Comparison of ENCODE assay signal across 9 mouse cellular contexts in genomic region chr3:92150631-92151277, GRCm38 (mm10). TPM values are rescaled to one million over a fixed set of nuclear protein-coding genes. Genes with fewer than 3 reads are reported as not detected.
DNase-seq lines count a peak whose midpoint lies in the region; ATAC-seq and TF ChIP-seq lines count a peak whose summit lies in the region.
"Had no signal": no experiment of that assay in that cellular context is flagged by ENCODE, and none has a peak within 500 bp of the region (broad histone marks: within the 10 kb centered on the region; RNA-seq: fewer than 3 reads in every experiment).

No protein-coding gene starts in this region.

- no peak overlapping the region for H3K27ac ChIP-seq in kidney, embryonic 15.5 days
- H3K27ac ChIP-seq in limb, embryonic 14.5 days (replicated peaks; ENCODE audit: low read depth, low read length) = no peak overlapping the region

- no peaks in the 10 kb centered on the region for H3K36me3 ChIP-seq in kidney, embryonic 15.5 days
- no peaks in the 10 kb centered on the region for H3K36me3 ChIP-seq in limb, embryonic 14.5 days (ENCODE audit: control insufficient read depth, insufficient read depth, low read length)

- TF ChIP-seq POLR2A in limb, embryonic 14.5 days (IDR thresholded peaks at IDR 0.05; ENCODE audit: borderline replicate concordance, extremely low read depth, insufficient read depth, insufficient read length) = no peak

- no peak overlapping the region for H3K4me2 ChIP-seq in kidney, embryonic 15.5 days
- no peak overlapping the region for H3K4me2 ChIP-seq in limb, embryonic 14.5 days (replicated peaks; ENCODE audit: low read depth, low read length, severe bottlenecking)

- H3K9me3 ChIP-seq in kidney, embryonic 15.5 days (replicated peaks) = no peaks in the 10 kb centered on the region
- H3K9me3 ChIP-seq in limb, embryonic 14.5 days (ENCODE audit: control insufficient read depth, low read length) = no peaks in the 10 kb centered on the region

- H3K27me3 ChIP-seq in kidney, embryonic 15.5 days = no peaks in the 10 kb centered on the region
- no peaks in the 10 kb centered on the region for H3K27me3 ChIP-seq in limb, embryonic 14.5 days (ENCODE audit: control insufficient read depth, insufficient read depth, low read length)

- 22% methylated on average over 8 of the region's 8 CpGs for WGBS in kidney, embryonic 15.5 days
- WGBS in limb, embryonic 14.5 days = 21% methylated on average over 8 of the region's 8 CpGs

- 0 out of 2 replicates have a peak, but pooled peaks cover 3% of the 10 kb centered on the region for H3K4me1 ChIP-seq in kidney, embryonic 15.5 days
- no peaks in the 10 kb centered on the region for H3K4me1 ChIP-seq in limb, embryonic 14.5 days (ENCODE audit: control insufficient read depth, insufficient read depth, low read length)

- no peak overlapping the region for H3K4me3 ChIP-seq in kidney, embryonic 15.5 days (replicated peaks)
- H3K4me3 ChIP-seq in limb, embryonic 14.5 days (replicated peaks; ENCODE audit: low read length) = no peak overlapping the region
- H3K4me3 ChIP-seq: erythroblast, embryonic 14.5 days had no signal

- H3K9ac ChIP-seq in kidney, embryonic 15.5 days = no peak overlapping the region
- no peak overlapping the region for H3K9ac ChIP-seq in limb, embryonic 14.5 days (ENCODE audit: low read depth, low read length, severe bottlenecking)

- peak; percentile 87 for ATAC-seq in kidney, embryonic 15.5 days (replicated peaks; ENCODE audit: low FRiP score)
- ATAC-seq in limb, embryonic 14.5 days (ENCODE audit: low FRiP score, low read depth) = peak; percentile 80; the same call in 1 of the 2 replicates
- ATAC-seq in erythroid progenitor cell, adult 5-6 weeks (replicated peaks; ENCODE audit: low FRiP score, poor library complexity, severe bottlenecking) = no peak

- DNase-seq in thymus, postnatal 4 days = peak; percentile 10
- no peak for DNase-seq in thymus, postnatal 14 days
- DNase-seq in cerebellum, adult 11-12 months = peak; percentile 3
- peak; percentile 9 to 51 for DNase-seq in frontal cortex, postnatal 14 days (ENCODE audit: low spot score in 2 of 2)
- DNase-seq in limb, embryonic 14.5 days (ENCODE audit: low spot score) = peak; percentile 82
- peak; percentile 45 for DNase-seq in neural tube, embryonic 10.5 days (ENCODE audit: extremely low spot score, low spot score)

RNA-seq across cellular contexts. Expression of gene Lelp1, which starts 8.2 kb away (rescaled TPM):
- not detected in 2 replicates for polyA plus RNA-seq in kidney, embryonic 15.5 days (2015; fragmentation: Nextera tagmentation; extraction: Ambion mirVana)
- not detected in 2 replicates for polyA plus RNA-seq in limb, embryonic 14.5 days (2012; rRNA removed)
- polyA plus RNA-seq in limb, embryonic 14.5 days (2014; fragmentation: Nextera tagmentation; extraction: Ambion mirVana) = not detected in 2 replicates
- not detected in 2 replicates for total RNA-seq in erythroid progenitor cell, adult 5-6 weeks (2015; ENCODE audit: low replicate concordance)
- not detected in 2 replicates for total RNA-seq in erythroid progenitor cell, adult 5-6 weeks (2017; ENCODE audit: low replicate concordance)
- polyA plus RNA-seq: erythroblast, embryonic 14.5 days had no signal

RNA-seq across cellular contexts. Expression of gene Prr9, which starts 27.0 kb away (rescaled TPM):
- polyA plus RNA-seq in kidney, embryonic 15.5 days (2015; fragmentation: Nextera tagmentation; extraction: Ambion mirVana) = not detected in 2 replicates
- 0.09 and 0.29 TPM in 2 replicates for polyA plus RNA-seq in limb, embryonic 14.5 days (2012; rRNA removed)
- 3.0 and 6.2 TPM in 2 replicates for polyA plus RNA-seq in limb, embryonic 14.5 days (2014; fragmentation: Nextera tagmentation; extraction: Ambion mirVana)
- not detected in 2 replicates for total RNA-seq in erythroid progenitor cell, adult 5-6 weeks (2015; ENCODE audit: low replicate concordance)
- total RNA-seq in erythroid progenitor cell, adult 5-6 weeks (2017; ENCODE audit: low replicate concordance) = 0.64 TPM in 1 of 2 replicates, not detected in the other
- polyA plus RNA-seq: erythroblast, embryonic 14.5 days had no signal
